Mouse (Mus musculus): Measurements from ENCODE around the gene Vmn1r192. TPM values are rescaled to one million over a fixed set of nuclear protein-coding genes. Genes with fewer than 3 reads are reported as not detected.

Gene Vmn1r192
- polyA plus RNA-seq (2012; rRNA removed; ENCODE audit: low replicate concordance): not detected in 2 replicates

GRCm38 (mm10) chr13:22191041-22191440, at the start of gene Vmn1r192:
Gene Vmn1r192, minus strand, starts transcription at chr13:22191141.

DNA sequence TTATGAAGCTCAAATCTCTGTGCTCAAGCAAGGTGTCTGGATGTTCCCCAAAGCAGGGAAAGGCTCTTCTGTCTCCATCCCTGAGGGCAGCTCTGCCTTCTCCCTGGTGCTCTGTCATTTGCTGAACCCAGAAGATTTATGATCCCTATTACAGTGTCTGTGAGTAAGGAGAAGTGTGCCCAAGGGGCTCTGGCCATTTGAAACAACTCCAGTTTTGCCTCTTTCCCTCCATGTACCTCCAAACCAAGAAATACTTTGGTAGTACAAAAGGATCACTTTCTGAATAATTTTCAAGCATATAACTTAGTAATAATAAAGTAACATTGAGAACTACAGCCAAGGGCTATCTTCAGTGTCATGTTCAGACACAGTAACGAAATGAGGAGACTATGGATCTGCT, 32.1 kb upstream of the Vmn1r192 start, which contains the start of gene Vmn1r193:
Vmn1r193 (minus strand) TSS at position 101 of the 400 bp plus-strand sequence.

GRCm38 (mm10) chr13:22183869-22184268, 7.1 kb downstream of the Vmn1r192 start, which contains the start of gene Vmn1r191:
Gene Vmn1r191, minus strand, starts transcription at chr13:22183969.

Other genes starting within 250 kb of the Vmn1r192 start
- gene Zfp184, start 246.0 kb downstream of the Vmn1r192 start, polyA plus RNA-seq (2012; rRNA removed; ENCODE audit: low replicate concordance): 0.14 and 0.51 TPM in 2 replicates
- gene Pom121l2, start 209.9 kb downstream of the Vmn1r192 start, polyA plus RNA-seq (2012; rRNA removed; ENCODE audit: low replicate concordance): not detected in 2 replicates
- 1.4 and 2.5 TPM in 2 replicates for gene Prss16, start 181.4 kb downstream of the Vmn1r192 start, polyA plus RNA-seq (2012; rRNA removed; ENCODE audit: low replicate concordance)
- 34.5 and 86.3 TPM in 2 replicates for gene Hist1h2ah, start 155.6 kb downstream of the Vmn1r192 start, polyA plus RNA-seq (2012; rRNA removed; ENCODE audit: low replicate concordance)
- gene Hist1h2bk, start 155.3 kb downstream of the Vmn1r192 start, polyA plus RNA-seq (2012; rRNA removed; ENCODE audit: low replicate concordance): 17.4 and 23.1 TPM in 2 replicates
- gene Hist1h4i, start 149.8 kb downstream of the Vmn1r192 start, polyA plus RNA-seq (2012; rRNA removed; ENCODE audit: low replicate concordance): 4.0 and 9.6 TPM in 2 replicates
- 6.2 and 30.8 TPM in 2 replicates for gene Hist1h2ag, start 148.2 kb downstream of the Vmn1r192 start, polyA plus RNA-seq (2012; rRNA removed; ENCODE audit: low replicate concordance)
- 19.4 and 20.7 TPM in 2 replicates for gene Hist1h2bj, start 147.9 kb downstream of the Vmn1r192 start, polyA plus RNA-seq (2012; rRNA removed; ENCODE audit: low replicate concordance)
- not detected in 2 replicates for gene Vmn1r188, start 106.7 kb downstream of the Vmn1r192 start, polyA plus RNA-seq (2012; rRNA removed; ENCODE audit: low replicate concordance)
- not detected in 2 replicates for gene Vmn1r189, start 85.3 kb downstream of the Vmn1r192 start, polyA plus RNA-seq (2012; rRNA removed; ENCODE audit: low replicate concordance)
- not detected in 2 replicates for gene Vmn1r191, start 7.2 kb downstream of the Vmn1r192 start, polyA plus RNA-seq (2012; rRNA removed; ENCODE audit: low replicate concordance)
- gene Vmn1r193, start 32.0 kb upstream of the Vmn1r192 start, polyA plus RNA-seq (2012; rRNA removed; ENCODE audit: low replicate concordance): not detected in 2 replicates
- not detected in 2 replicates for gene Vmn1r194, start 53.1 kb upstream of the Vmn1r192 start, polyA plus RNA-seq (2012; rRNA removed; ENCODE audit: low replicate concordance)
- not detected in 2 replicates for gene Vmn1r195, start 79.4 kb upstream of the Vmn1r192 start, polyA plus RNA-seq (2012; rRNA removed; ENCODE audit: low replicate concordance)
- gene Vmn1r196, start 98.8 kb upstream of the Vmn1r192 start, polyA plus RNA-seq (2012; rRNA removed; ENCODE audit: low replicate concordance): not detected in 2 replicates
- not detected in 2 replicates for gene Vmn1r197, start 133.4 kb upstream of the Vmn1r192 start, polyA plus RNA-seq (2012; rRNA removed; ENCODE audit: low replicate concordance)
- not detected in 2 replicates for gene Vmn1r198, start 159.2 kb upstream of the Vmn1r192 start, polyA plus RNA-seq (2012; rRNA removed; ENCODE audit: low replicate concordance)
- gene Vmn1r199, start 188.7 kb upstream of the Vmn1r192 start, polyA plus RNA-seq (2012; rRNA removed; ENCODE audit: low replicate concordance): not detected in 2 replicates
- gene Vmn1r200, start 199.2 kb upstream of the Vmn1r192 start, polyA plus RNA-seq (2012; rRNA removed; ENCODE audit: low replicate concordance): not detected in 2 replicates

Measured in duodenum, adult 2 months (tissue).